Mouse (Mus musculus): ENCODE measurements around the gene Fmo5.

GRCm38 (mm10) chr3:97594140-97594539 is 34.5 kb upstream of the Fmo5 start:
- no peak for TF ChIP-seq ZC3H11A (IDR thresholded peaks at IDR 0.05; ENCODE audit: borderline replicate concordance, low read depth, low read length)
- TF ChIP-seq ZNF384 (IDR thresholded peaks at IDR 0.05; ENCODE audit: low read depth, low read length): no peak

All from ES-E14 (cell line).